Mouse (Mus musculus) lung, embryonic 15.5 days (tissue): ENCODE data around the gene Ift81. TPM values are rescaled to one million over a fixed set of nuclear protein-coding genes. Genes with fewer than 3 reads are reported as not detected.
"Not testable (repeated sequence)": the region's sequence is repeated elsewhere in the genome, so short reads cannot be mapped to it uniquely, and the experiment has no call there.

Source experiments
- ATAC-seq: fragments of 200-750 bp; cut with Nextera tagmentation; 2 replicates; pipeline ENCODE4 v1.8.0; 2017; ENCODE audit warnings: moderate number of reproducible peaks, borderline replicate concordance; ENCODE audit not compliant: low FRiP score, low TSS enrichment; ENCODE audit errors: extremely low read depth
- H3K27ac ChIP-seq: fragments of 300-500 bp; sonication (generic); 2 replicates; pipeline ENCODE4 v1.5.1; 2015; ENCODE audit warnings: moderate library complexity, mild to moderate bottlenecking, inconsistent platforms
- H3K27me3 ChIP-seq: fragments of 300-500 bp; sonication (generic); 2 replicates; pipeline ENCODE4 v1.6.1; 2015; ENCODE audit warnings: inconsistent platforms
- H3K36me3 ChIP-seq: fragments of 300-500 bp; sonication (generic); 2 replicates; pipeline ENCODE4 v1.6.1; 2015; ENCODE audit warnings: inconsistent platforms
- H3K4me1 ChIP-seq: fragments of 300-500 bp; sonication (generic); 2 replicates; pipeline ENCODE4 v1.6.1; 2015; ENCODE audit warnings: inconsistent platforms
- H3K4me2 ChIP-seq: fragments of 300-500 bp; sonication (generic); 2 replicates; pipeline ENCODE4 v1.6.1; 2015; ENCODE audit warnings: inconsistent platforms, mild to moderate bottlenecking, moderate library complexity
- H3K4me3 ChIP-seq: fragments of 300-500 bp; sonication (generic); 2 replicates; pipeline ENCODE4 v1.5.1; 2015; ENCODE audit warnings: mild to moderate bottlenecking, inconsistent platforms
- H3K9ac ChIP-seq: fragments of 300-500 bp; sonication (generic); 2 replicates; pipeline ENCODE4 v1.6.1; 2015; ENCODE audit warnings: inconsistent platforms
- H3K9me3 ChIP-seq: fragments of 300-500 bp; sonication (generic); 2 replicates; pipeline ENCODE4 v1.6.1; 2016; ENCODE audit warnings: inconsistent platforms
- WGBS: fragments of 180-500 bp; shearing (Covaris S2); methylation state at CpG from one replicate; pipeline ENCODE4 v1.1.7; 2015; 5-methylcytosine and 5-hydroxymethylcytosine counted together
- polyA plus RNA-seq: library from polyadenylated mRNA; unstranded; fragments of >200 nt; fragmentation: Nextera tagmentation; extraction: Ambion mirVana; gene quantifications from 2 replicates; pipeline ENCODE4 v1.2.1, GENCODE M21; 2015

The Ift81 gene
- polyA plus RNA-seq, result 36.3 and 37.3 TPM in 2 replicates

- Histone ChIP-seq H3K27me3 (no peaks in the 10 kb centered on the region), H3K27ac (peak within 1 kb of the TSS; percentile 88), H3K9me3 (no peaks in the 10 kb centered on the region), H3K36me3 (peaks cover 8% of the 10 kb centered on the region; the same call in 1 of the 2 replicates), H3K9ac (peak within 1 kb of the TSS; percentile 83), H3K4me3 (peak within 1 kb of the TSS; percentile 85), H3K4me1 (peaks cover 22% of the 10 kb centered on the region), H3K4me2 (peak within 1 kb of the TSS; percentile 77)
- 1% methylated on average over 65 of the region's 67 CpGs for WGBS
- peak; percentile 94 for ATAC-seq
Measured at GRCm38 (mm10) chr5:122613908-122614732, at the start of gene Ift81. Gene Ift81, minus strand, starts transcription at chr5:122614518.

DNA sequence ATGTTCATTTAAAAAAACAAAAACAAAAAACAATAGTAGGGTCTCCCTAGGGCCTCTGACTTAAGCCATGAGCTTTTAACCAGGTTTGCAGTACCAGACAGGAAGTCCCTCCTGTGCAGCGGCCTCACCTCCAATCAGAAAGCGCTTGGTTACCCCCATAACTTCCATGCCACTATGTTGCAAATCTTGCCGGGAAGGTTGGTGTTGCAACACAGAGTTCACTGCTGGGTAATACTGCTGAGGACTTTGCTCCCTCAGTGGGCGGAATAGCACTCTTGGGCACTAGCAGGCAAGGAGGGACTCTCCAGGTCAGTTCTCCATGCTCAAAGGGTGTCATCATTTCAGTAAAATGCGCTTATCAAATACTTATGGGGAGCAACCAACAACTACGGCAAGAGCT lies 48.2 kb upstream of the Ift81 start:
- ATAC-seq, result no peak
- Histone ChIP-seq H3K9ac (no peak overlapping the region), H3K4me2 (no peak overlapping the region), H3K9me3 (no peaks in the 10 kb centered on the region), H3K27me3 (no peaks in the 10 kb centered on the region), H3K36me3 (no peaks in the 10 kb centered on the region), H3K27ac (no peak overlapping the region), H3K4me1 (no peaks in the 10 kb centered on the region), H3K4me3 (no peak overlapping the region)
- 91% methylated on average over 6 of the region's 6 CpGs for WGBS

- no peak for ATAC-seq
- peaks cover 21% of the 10 kb centered on the region for H3K4me1 ChIP-seq
- H3K4me2 ChIP-seq, result no peak overlapping the region
- H3K9ac ChIP-seq, result no peak overlapping the region
- no peaks in the 10 kb centered on the region for H3K9me3 ChIP-seq
- no peak overlapping the region for H3K4me3 ChIP-seq
- 76% methylated on average over 12 of the region's 12 CpGs for WGBS
- H3K27ac ChIP-seq, result no peak overlapping the region
- no peaks in the 10 kb centered on the region for H3K27me3 ChIP-seq
- H3K36me3 ChIP-seq, result no peaks in the 10 kb centered on the region
Measured at GRCm38 (mm10) chr5:122656808-122657207, 42.5 kb upstream of the Ift81 start.

DNA sequence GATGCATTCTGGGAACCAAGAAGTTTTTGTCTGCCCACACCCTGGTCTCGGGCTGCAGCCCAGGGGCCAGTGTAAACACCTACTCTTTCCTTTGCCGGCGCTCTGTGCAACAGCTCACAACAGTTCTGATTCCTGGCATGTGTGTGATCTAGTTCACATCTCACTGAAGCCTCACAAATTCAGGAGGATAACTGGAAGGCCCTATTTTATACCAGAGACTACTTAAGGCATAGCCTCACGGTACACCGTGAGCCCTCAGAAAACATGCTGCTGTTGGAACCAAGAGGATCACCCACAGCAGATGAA lies 39.9 kb upstream of the Ift81 start:
- peaks cover 21% of the 10 kb centered on the region for H3K4me1 ChIP-seq
- WGBS, result 40% methylated on average over 5 of the region's 5 CpGs
- no peaks in the 10 kb centered on the region for H3K27me3 ChIP-seq
- H3K4me2 ChIP-seq, result no peak overlapping the region
- no peak overlapping the region for H3K4me3 ChIP-seq
- H3K9me3 ChIP-seq, result no peaks in the 10 kb centered on the region
- no peak for ATAC-seq
- no peak overlapping the region for H3K27ac ChIP-seq
- no peaks in the 10 kb centered on the region for H3K36me3 ChIP-seq
- no peak overlapping the region for H3K9ac ChIP-seq

- Histone ChIP-seq H3K4me1 (peaks cover 21% of the 10 kb centered on the region), H3K9me3 (no peaks in the 10 kb centered on the region), H3K9ac (no peak overlapping the region), H3K36me3 (no peaks in the 10 kb centered on the region), H3K4me3 (no peak overlapping the region), H3K27me3 (no peaks in the 10 kb centered on the region), H3K4me2 (0 out of 2 replicates have a peak overlapping the region, but pooled peaks have one; percentile 4), H3K27ac (no peak overlapping the region)
- 36% methylated on average over 15 of the region's 15 CpGs for WGBS
- no peak for ATAC-seq
Measured at GRCm38 (mm10) chr5:122653446-122654267, 39.3 kb upstream of the Ift81 start.

DNA sequence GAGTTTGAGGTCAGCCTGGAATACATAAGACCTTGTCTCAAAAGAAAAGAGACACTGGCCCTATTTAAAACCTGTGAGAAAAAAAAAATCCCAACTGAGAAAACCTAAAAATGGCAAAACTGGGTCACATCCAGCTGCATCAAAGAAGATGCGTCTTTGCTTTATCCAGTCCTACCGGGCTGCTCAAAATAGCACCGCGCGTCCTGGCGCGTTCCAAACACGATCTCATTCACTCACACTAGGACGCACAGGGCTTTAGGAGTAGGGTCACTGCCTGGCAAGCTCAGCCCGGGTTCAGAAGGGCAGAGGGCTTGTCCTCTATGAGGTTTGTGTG lies 38.8 kb upstream of the Ift81 start:
- H3K4me2 ChIP-seq, result 0 out of 2 replicates have a peak overlapping the region, but pooled peaks have one; percentile 4
- H3K9ac ChIP-seq, result no peak overlapping the region
- H3K4me1 ChIP-seq, result peaks cover 21% of the 10 kb centered on the region
- no peaks in the 10 kb centered on the region for H3K36me3 ChIP-seq
- 61% methylated on average over 10 of the region's 10 CpGs for WGBS
- H3K27ac ChIP-seq, result no peak overlapping the region
- ATAC-seq, result no peak
- H3K9me3 ChIP-seq, result no peaks in the 10 kb centered on the region
- no peaks in the 10 kb centered on the region for H3K27me3 ChIP-seq
- no peak overlapping the region for H3K4me3 ChIP-seq

GRCm38 (mm10) chr5:122652506-122652905 lies 38.2 kb upstream of the Ift81 start:
- Histone ChIP-seq H3K9ac (no peak overlapping the region), H3K36me3 (no peaks in the 10 kb centered on the region), H3K27me3 (no peaks in the 10 kb centered on the region), H3K27ac (no peak overlapping the region), H3K4me3 (no peak overlapping the region), H3K4me1 (peaks cover 21% of the 10 kb centered on the region), H3K9me3 (no peaks in the 10 kb centered on the region), H3K4me2 (no peak overlapping the region)
- ATAC-seq, result 0 out of 2 replicates have a peak, but pooled peaks have one; percentile 25
- 50% methylated on average over 7 of the region's 7 CpGs for WGBS

DNA sequence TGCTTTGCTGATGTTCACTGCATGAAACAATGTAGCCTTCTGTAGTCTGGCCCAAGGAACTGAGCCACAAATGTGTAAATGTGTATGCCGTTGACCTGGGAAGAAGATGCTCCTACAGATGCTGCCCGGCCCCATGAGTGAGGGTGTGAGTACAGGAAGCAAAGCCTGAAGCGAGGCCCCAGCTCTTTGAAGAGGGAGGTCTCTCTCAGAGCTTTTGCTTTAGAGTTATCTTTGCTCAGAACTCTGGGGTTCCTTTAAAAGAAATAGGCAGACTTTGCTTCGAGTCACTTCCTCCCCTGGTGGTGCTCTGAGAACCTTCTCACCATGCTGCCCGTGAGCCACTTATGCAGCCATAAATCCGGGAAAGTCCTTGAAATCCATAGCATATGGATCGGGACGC lies 35.8 kb upstream of the Ift81 start:
- H3K36me3 ChIP-seq, result no peaks in the 10 kb centered on the region
- no peak overlapping the region for H3K27ac ChIP-seq
- H3K4me1 ChIP-seq, result peaks cover 21% of the 10 kb centered on the region
- H3K9me3 ChIP-seq, result no peaks in the 10 kb centered on the region
- H3K27me3 ChIP-seq, result no peaks in the 10 kb centered on the region
- no peak overlapping the region for H3K4me3 ChIP-seq
- no peak overlapping the region for H3K9ac ChIP-seq
- no peak for ATAC-seq
- H3K4me2 ChIP-seq, result no peak overlapping the region
- WGBS, result 79% methylated on average over 8 of the region's 8 CpGs

DNA sequence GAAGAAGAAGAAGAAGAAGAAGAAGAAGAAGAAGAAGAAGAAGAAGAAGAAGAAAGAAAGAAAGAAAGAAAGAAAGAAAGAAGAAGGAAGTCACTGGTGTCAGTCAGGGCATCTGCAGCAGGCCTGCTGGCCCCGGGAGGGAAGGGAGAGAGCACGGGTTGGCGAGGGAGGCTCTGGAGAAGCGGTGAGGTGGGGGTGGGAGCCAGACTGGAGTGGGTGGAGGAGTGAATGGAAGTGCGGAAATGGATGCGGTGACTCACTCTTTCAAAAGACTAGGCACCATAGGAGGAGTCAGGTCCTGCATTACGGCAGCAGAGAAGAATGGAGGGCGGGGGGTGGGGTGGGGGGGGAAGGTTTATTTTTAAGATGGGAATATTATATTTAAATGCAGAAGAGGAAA lies 34.9 kb upstream of the Ift81 start:
- ATAC-seq, result no peak

GRCm38 (mm10) chr5:122647952-122648374 lies 33.6 kb upstream of the Ift81 start:
- H3K36me3 ChIP-seq, result not testable (repeated sequence)

More for the DNA sequence above, 34.9 kb upstream of the Ift81 start:
- peaks cover 17% of the 10 kb centered on the region for H3K4me1 ChIP-seq
- no peaks in the 10 kb centered on the region for H3K36me3 ChIP-seq
- no peak overlapping the region for H3K9ac ChIP-seq
- no peaks in the 10 kb centered on the region for H3K9me3 ChIP-seq
- H3K27ac ChIP-seq, result no peak overlapping the region
- H3K27me3 ChIP-seq, result no peaks in the 10 kb centered on the region
- no peak overlapping the region for H3K4me2 ChIP-seq
- no peak overlapping the region for H3K4me3 ChIP-seq
- 69% methylated on average over 8 of the region's 8 CpGs for WGBS

GRCm38 (mm10) chr5:122647256-122647924 lies 33.1 kb upstream of the Ift81 start:
- no peaks in the 10 kb centered on the region for H3K9me3 ChIP-seq
- WGBS, result 57% methylated on average over 9 of the region's 9 CpGs
- H3K9ac ChIP-seq, result no peak overlapping the region
- H3K27me3 ChIP-seq, result no peaks in the 10 kb centered on the region
- H3K27ac ChIP-seq, result no peak overlapping the region
- H3K4me3 ChIP-seq, result no peak overlapping the region
- H3K4me1 ChIP-seq, result peaks cover 5% of the 10 kb centered on the region; the same call in 1 of the 2 replicates
- H3K4me2 ChIP-seq, result no peak overlapping the region
- ATAC-seq, result no peak
- no peaks in the 10 kb centered on the region for H3K36me3 ChIP-seq

More at GRCm38 (mm10) chr5:122647952-122648374, 33.6 kb upstream of the Ift81 start:
- not testable (repeated sequence) for H3K27me3 ChIP-seq, H3K4me1 ChIP-seq, H3K4me3 ChIP-seq, H3K9me3 ChIP-seq, H3K27ac ChIP-seq, H3K4me2 ChIP-seq, H3K9ac ChIP-seq, ATAC-seq
- WGBS, result 86% methylated on average over 14 of the region's 14 CpGs
